1 mouse cellular context compared by ENCODE assay signal in the genomic region with DNA sequence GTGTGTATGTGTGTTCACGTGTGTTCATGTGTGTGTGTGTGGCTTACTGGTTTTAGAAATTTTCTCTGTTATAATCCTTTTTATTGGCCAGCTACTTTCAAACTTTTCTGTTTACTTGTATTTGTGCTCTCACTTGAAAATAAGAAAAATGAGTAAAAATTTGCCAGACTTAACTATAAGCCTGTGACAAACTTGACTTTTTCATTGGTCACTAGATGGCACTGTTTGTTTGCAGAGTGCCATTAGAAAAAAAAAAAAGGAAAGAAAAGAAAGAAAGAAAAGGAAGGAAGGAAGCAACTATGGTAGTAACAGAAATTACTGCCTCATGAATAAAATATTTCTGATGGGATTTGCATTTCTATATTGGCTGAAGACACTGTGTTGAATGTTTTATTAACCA.
TF ChIP-seq lines count a peak whose summit lies in the region.

No protein-coding gene starts in this region.

TF ChIP-seq in ES-E14, 5 proteins besides CTCF, POLR2A, EP300 and RAD21 (continued from another document):
- peak; percentile 95 for TF ChIP-seq ZNF384 (IDR thresholded peaks at IDR 0.05; ENCODE audit: low read depth, low read length)
